Mouse (Mus musculus) brain, embryonic 18.5 days (tissue): Measurements from ENCODE around the gene Hbb-bt.
"Not testable (repeated sequence)": the region's sequence is repeated elsewhere in the genome, so short reads cannot be mapped to it uniquely, and the experiment has no call there.

Source experiments
- DNase-seq: peaks from one replicate; pipeline ENCODE4 v3.0.0-alpha.2; 2012; ENCODE audit warnings: low read depth, low spot score

Hbb-bt gene

GRCm38 (mm10) chr7:103813766-103814165 is at the start of gene Hbb-bt:
Gene Hbb-bt (minus strand): TSS chr7:103813996.
- no peak for DNase-seq

GRCm38 (mm10) chr7:103861531-103861930 is 47.7 kb upstream of the Hbb-bt start:
- no peak for DNase-seq

DNA sequence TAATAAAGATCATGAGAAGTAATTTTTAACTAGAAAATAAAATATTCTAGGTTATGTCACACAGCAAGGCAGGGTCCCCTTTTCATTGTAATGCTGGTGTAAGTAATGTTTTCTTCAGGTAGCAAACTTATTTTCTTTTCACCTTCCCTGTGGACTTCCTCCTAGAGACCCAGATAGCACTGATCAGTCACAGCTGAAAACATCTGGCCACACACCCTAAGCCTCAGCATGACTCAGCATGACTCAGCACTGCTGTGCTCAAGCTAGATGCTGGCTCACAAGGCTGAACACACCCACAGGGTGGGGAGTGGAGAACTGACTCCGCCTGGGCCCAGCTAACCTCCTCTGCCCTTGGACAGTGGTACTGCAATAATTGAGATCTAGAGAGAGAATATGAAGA is 47.1 kb upstream of the Hbb-bt start:
- no peak for DNase-seq

DNA sequence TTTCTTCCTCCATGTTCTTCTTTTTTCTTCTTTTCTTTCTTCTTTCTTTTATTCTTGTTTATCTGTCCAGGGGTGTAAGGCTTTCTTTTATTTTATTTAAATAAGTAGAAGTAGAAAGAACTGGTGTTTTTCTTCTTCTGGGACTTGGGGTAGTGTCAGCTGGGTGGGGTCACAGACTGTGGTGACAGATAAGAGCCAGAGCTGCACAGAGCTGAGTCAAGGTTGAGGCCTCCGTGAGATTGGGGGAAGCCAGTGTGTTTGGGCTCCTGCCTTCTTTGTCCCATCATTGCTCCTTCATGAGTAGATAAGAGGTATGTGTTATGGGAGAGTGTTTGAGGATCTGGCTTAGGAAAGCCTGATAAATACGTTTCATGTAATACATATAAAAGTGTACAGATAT is 45.3 kb upstream of the Hbb-bt start:
- DNase-seq: no peak

- no peak for DNase-seq
These were observed 40.9 kb upstream of the Hbb-bt start for GRCm38 (mm10) chr7:103854669-103855068.

- no peak for DNase-seq
These were observed 39.3 kb upstream of the Hbb-bt start, which contains the start of gene Hbb-y for GRCm38 (mm10) chr7:103853090-103853489. Gene Hbb-y (minus strand): TSS chr7:103853216.

GRCm38 (mm10) chr7:103844525-103845325 is 30.9 kb upstream of the Hbb-bt start:
- DNase-seq: no peak

- DNase-seq: no peak
These were observed 29.2 kb upstream of the Hbb-bt start, which contains the start of gene Hbb-bh1 for GRCm38 (mm10) chr7:103843034-103843433. Gene Hbb-bh1 (minus strand): TSS chr7:103843164.

GRCm38 (mm10) chr7:103840268-103840667 is 26.5 kb upstream of the Hbb-bt start, which contains the start of gene Hbb-bh2:
Gene Hbb-bh2 (minus strand): TSS chr7:103840520.
- DNase-seq: no peak

- DNase-seq: no peak
These were observed 14.0 kb upstream of the Hbb-bt start, which contains the start of gene Hbb-bs for GRCm38 (mm10) chr7:103827808-103828207. Gene Hbb-bs (minus strand): TSS chr7:103828096.

GRCm38 (mm10) chr7:103827139-103827538 is 13.3 kb upstream of the Hbb-bt start:
- not testable (repeated sequence) for DNase-seq

- DNase-seq: no peak
These were observed 12.6 kb upstream of the Hbb-bt start for GRCm38 (mm10) chr7:103826255-103826887.

GRCm38 (mm10) chr7:103825536-103826254 is 11.9 kb upstream of the Hbb-bt start:
- DNase-seq: no peak

DNA sequence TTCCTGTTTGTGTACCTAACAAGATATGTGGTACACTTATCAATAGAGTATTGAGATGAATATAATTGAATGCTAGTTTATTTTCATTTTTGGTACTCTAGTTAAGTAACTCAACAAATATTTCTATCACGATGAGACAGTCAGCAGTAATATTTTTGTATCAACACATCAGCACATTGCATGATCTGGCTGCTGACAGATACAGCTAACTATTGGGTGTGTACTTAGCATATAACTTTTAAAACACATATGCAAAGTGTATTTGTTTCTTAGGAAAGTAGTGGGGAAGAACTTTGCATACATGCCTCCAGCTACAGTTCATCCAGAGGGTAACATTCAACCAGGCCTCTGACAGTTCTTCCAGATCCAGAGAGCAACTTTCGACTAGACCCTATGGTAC is 10.8 kb upstream of the Hbb-bt start:
- DNase-seq: no peak

DNA sequence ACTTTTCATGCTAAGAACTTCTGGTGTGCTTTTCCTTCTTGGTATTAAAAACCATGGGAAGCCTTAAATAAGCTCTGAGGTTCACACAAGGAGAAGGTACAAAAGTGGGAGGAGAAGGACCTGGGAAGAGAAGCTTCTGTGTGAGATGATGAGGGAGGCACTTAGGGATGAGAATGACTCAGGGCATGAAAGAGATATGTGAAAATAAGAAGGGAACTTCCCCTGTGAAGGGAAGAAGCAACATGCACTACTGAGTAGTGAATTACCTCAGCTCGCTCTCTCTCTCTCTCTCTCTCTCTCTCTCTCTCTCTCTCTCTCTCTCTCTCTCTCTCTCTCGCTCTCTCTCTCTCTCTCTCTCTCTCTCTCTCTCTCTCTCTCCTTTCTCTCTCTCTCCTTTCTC is 1.3 kb upstream of the Hbb-bt start:
- DNase-seq: not testable (repeated sequence)

DNA sequence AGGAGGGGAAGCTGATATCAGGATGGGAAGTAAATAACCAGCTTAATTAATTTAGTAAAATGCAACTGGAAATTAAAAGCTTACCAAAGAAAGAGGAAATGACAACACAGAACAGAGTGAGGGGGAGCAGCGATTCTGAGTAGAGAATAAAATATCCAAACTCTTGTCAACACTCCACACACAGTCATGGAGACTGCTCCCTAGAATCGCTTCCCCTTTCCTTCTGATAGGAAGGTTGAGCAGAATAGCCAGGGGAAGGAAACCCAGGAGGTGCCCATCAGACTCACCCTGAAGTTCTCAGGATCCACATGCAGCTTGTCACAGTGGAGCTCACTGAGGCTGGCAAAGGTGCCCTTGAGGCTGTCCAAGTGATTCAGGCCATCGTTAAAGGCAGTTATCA is 644 bp downstream of the Hbb-bt start:
- not testable (repeated sequence) for DNase-seq

- no peak for DNase-seq
These were observed 1.6 kb downstream of the Hbb-bt start for GRCm38 (mm10) chr7:103812174-103812573.

- DNase-seq: no peak
These were observed 2.5 kb downstream of the Hbb-bt start for GRCm38 (mm10) chr7:103811223-103811845.

- DNase-seq: no peak
These were observed 3.0 kb downstream of the Hbb-bt start for GRCm38 (mm10) chr7:103810746-103811145.

DNA sequence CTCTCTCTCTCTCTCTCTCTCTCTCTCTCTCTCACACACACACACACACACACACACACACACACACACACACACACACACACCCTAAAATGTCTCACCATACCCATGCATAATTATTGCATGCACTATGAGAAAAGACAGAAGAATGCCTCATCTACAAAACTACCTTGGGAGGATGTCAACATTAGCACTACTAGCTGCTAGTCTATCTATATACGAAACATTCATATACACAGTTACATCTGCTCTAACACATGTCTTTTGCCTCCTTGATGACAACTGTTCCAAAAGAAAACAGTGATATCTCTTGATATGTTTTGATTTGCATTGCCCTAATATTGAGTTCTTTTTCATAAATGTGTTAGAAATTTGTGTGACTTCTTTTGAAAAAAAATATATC is 3.5 kb downstream of the Hbb-bt start:
- DNase-seq: no peak

- no peak for DNase-seq
These were observed 4.0 kb downstream of the Hbb-bt start for GRCm38 (mm10) chr7:103809801-103810155.
